Mouse (Mus musculus): ENCODE data around the gene Scd4. TPM values are rescaled to one million over a fixed set of nuclear protein-coding genes. Genes with fewer than 3 reads are reported as not detected.
"Not testable (repeated sequence)": the region's sequence is repeated elsewhere in the genome, so short reads cannot be mapped to it uniquely, and the experiment has no call there.

Scd4 gene
- total RNA-seq, 2 experiments from 2014 or later, result not detected

DNA sequence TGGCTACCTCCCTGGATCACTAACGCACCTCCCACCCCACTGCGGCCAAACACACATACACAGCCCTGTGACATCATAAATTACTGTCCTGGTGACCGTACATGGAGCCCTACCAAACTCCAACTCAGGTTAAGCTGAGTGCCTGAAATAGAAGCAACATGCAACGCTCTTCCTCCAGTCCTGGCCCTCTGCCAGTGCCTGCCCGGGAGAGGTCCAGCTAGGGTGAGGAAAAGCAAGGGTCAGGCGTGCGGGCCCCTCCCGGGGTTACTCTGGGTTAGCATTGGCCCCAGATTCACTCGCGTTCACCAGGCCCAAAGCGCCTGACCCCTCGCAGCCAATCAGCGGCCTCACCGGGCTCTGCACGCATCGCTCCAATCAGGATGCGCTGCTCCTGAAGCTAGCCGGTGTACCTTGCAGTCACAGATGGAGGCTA lies 18.5 kb upstream of the Scd4 start:
- ATAC-seq (replicated peaks; ENCODE audit: poor library complexity, severe bottlenecking), result peak; percentile 96

DNA sequence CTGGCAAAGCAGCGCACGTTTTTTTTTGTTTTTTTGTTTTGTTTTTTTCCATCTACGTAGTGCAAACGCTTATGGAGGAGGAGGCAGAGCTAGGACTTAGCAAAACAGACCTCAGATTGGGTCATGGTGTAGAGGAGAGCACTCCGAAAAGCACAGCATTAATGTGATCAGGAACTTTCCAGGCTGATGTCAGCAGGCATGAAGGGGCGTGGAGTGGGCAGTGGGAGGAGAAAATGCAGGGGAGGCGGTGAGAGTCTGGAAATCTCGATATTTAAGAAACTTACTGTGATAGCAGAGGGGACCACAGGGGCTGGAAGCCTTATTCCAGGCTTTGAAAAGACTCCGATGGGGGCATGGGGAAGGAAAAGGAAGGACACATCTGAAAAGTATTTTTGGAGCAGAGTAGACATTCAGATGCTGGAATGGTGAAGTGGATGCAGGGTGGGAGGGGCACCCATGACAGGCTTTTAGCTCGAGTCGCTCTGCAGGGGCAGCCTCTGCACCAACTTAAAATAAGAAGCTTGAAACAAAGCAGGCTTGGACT lies 17.9 kb upstream of the Scd4 start:
- peak; percentile 48 for ATAC-seq (replicated peaks; ENCODE audit: poor library complexity, severe bottlenecking)

DNA sequence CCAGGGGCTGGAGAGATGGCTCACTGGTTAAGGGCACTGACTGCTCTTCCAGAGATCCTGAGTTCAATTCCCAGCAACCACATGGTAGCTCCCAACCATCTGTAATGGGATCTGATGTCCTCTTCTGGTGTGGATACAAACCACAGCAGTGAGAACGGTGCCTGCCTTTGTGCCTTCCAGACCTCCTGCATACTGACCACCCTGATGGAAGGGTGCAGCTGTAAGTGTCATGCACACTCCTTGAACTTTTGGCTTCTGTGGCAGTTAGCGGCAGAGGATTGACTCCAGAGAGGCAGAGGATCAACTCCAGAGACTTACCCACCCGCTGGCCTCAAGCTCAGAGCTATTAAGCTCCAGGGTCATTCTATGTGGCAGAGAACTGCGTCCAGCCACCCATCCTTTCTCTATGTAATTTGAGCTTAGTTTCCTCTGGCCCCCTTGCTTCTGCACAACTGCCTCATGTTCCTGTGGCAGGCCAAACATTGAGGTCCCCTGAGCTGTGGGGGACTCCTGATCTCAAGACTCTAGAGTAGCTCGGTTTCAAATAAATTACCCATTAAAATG lies 16.1 kb upstream of the Scd4 start:
- no peak for ATAC-seq (replicated peaks; ENCODE audit: poor library complexity, severe bottlenecking)

DNA sequence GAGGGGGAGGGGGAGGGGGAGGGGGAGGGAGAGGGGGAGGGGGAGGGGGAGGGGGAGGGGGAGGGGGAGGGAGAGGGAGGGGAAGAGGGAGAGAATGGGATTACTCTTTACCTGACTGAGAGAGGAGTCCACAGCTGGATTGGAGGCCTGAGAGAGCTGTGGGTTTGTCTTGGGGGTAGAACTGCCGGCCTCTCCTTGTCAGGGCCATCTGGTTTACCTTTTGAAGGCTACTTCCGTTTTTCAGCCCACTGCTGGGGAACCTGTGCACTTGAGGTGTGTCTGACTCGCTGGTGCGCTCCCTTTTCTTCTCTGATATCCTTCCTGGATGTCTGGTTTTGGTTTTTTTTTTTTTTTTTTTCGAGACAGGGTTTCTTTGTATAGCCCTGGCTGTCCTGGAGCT lies 15.5 kb upstream of the Scd4 start:
- no peak for ATAC-seq (replicated peaks; ENCODE audit: poor library complexity, severe bottlenecking)

DNA sequence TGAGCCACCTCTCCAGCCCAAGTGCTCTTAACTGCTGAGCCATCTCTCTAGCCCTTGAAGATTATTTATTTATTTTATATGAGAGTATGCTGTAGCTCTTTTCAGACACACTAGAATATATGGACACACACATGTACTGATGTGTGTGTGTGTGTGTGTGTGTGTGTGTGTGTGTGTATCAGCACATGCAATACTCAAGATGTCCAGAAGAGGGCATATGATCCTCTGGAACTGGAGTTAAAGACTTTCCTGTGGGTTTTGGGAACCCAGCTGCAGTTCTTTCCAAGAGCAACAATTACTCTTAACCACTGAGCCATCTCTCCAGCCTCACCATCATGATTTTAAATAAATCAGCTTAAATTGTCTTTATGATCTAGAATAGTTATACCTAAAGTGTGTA lies 14.3 kb upstream of the Scd4 start:
- ATAC-seq (replicated peaks; ENCODE audit: poor library complexity, severe bottlenecking), result no peak

DNA sequence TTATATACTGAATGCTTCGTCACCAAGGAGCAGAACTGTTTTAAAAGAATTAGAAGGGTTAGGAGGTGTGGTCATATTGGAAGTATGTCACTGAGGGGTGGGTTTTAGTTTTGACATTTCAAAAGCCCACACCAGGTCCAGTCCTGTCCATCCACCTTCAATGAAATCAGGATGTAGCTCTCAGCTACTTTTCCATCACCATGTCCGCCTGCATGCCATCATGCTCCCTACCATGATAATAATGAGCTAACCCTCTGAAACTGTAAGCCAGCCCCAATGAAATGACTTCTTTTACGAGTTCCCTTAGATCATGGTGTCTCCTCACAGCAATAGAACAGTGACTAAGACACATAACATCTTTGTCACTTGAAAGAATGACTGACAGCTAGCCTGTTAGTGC lies 12.6 kb upstream of the Scd4 start:
- ATAC-seq (replicated peaks; ENCODE audit: poor library complexity, severe bottlenecking), result no peak

DNA sequence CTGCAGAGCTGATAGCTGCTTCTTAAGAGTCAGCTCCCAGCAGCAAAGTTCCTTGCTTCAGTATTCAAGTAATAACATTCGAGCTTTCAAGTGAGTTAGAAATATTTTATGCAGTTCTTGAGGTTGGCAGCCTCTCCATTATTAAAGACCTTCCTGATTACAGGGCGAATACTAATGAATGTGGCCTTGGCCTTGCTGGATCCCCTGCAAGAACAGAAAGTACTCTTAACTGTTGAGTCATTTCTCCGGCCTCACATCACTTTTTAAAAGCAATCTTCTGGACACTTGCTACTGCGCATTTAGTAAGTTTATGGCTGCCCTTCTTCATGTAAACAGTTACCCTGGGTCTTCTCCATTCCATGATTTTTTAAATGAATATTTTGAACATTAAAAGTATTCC lies 11.7 kb upstream of the Scd4 start:
- ATAC-seq (replicated peaks; ENCODE audit: poor library complexity, severe bottlenecking), result no peak

DNA sequence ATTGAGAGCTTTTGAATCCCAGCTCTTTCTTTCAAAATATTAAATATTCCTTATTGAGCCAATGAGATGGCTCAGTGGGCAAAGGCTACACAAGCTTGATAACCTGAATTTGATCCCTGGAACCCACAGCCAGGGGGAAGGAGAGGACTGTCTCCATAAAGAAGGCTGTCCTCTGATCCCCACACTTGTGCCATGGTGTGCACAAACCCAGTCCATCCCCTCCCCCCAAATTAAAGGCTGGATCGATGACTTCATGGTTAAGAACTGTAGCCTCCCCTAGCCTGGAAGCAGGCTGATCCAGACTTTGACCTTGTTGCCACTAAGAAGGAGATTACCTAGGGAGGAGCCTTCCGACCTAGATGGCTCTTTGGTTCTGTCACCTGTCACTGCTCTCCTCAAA lies 11.3 kb upstream of the Scd4 start:
- no peak for ATAC-seq (replicated peaks; ENCODE audit: poor library complexity, severe bottlenecking)

- no peak for ATAC-seq (replicated peaks; ENCODE audit: poor library complexity, severe bottlenecking)
Observed at GRCm38 (mm10) chr19:44329566-44329965, 3.3 kb upstream of the Scd4 start.

DNA sequence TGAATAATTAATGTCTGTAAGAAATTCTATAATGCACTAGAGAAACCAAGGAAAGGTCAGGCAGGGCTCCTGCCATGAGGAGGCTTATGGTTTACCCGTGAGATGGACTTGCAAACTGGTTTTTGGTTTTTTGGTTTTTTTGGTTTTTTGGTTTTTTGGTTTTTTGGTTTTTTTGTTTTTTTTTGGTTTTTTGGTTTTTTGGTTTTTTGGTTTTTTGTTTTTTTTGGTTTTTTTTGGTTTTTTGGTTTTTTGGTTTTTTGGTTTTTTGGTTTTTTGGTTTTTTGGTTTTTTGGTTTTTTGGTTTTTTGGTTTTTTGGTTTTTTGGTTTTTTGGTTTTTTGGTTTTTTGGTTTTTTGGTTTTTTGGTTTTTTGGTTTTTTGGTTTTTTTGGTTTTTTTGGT lies 1.8 kb upstream of the Scd4 start:
- ATAC-seq (replicated peaks; ENCODE audit: poor library complexity, severe bottlenecking), result not testable (repeated sequence)

GRCm38 (mm10) chr19:44331911-44332310 lies 981 bp upstream of the Scd4 start:
- peak; percentile 52 for ATAC-seq (replicated peaks; ENCODE audit: poor library complexity, severe bottlenecking)

GRCm38 (mm10) chr19:44332326-44332725 lies 566 bp upstream of the Scd4 start:
- peak; percentile 30; the same call in 1 of the 2 replicates for ATAC-seq (replicated peaks; ENCODE audit: poor library complexity, severe bottlenecking)

DNA sequence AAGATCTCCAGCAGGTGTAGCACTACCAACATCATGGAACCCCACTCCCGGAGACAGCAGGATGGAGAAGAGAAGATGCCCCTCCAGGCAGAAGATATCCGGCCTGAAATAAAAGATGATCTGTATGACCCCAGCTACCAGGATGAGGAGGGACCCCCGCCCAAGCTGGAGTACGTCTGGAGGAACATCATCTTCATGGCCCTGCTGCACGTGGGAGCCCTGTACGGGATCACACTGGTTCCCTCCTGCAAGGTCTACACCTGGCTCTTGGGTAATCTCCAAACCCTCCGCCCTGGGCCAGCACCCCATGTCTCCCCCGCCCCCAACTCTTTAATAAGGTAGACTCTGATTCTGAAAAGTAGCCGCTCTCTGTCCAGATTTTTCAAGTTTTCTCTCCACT lies 1.1 kb downstream of the Scd4 start:
- ATAC-seq (replicated peaks; ENCODE audit: poor library complexity, severe bottlenecking), result no peak

DNA sequence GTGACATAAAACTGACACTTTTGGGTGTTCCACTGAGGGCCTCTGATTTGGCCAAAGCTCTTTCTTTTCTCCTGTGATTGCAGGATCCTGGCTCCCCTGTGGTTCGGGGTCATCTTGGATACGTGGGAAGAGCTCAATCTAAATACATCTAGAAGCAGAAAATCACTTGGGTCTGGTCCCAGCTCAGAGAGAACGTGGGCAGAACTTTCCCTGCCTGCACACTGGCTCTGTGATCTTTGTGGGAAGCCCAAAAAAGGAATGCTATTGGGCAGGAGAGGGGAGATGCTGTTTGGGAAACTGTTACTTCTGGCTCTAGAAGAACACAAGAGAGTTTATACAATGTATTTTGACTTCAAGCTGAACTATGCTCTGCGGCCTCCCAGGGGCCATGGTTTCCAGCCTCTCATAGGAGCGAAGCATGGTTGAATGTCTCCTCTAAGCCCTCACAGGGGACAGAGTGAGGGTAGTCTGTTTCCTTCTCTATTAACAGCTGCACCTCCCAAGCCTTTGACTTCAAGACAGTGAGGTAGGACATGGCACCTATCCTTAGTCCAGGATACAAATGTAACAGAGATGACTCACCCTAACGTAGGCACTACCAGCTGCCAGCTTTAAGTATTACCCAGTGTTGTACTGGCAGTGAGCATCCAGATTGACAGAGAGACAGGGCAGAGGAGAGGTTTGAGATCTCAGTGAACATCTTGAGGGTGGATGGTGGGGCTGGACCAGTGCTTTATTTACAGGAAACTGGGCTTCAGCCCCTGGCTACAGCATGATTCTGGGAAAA lies 3.2 kb downstream of the Scd4 start:
- no peak for ATAC-seq (replicated peaks; ENCODE audit: poor library complexity, severe bottlenecking)

DNA sequence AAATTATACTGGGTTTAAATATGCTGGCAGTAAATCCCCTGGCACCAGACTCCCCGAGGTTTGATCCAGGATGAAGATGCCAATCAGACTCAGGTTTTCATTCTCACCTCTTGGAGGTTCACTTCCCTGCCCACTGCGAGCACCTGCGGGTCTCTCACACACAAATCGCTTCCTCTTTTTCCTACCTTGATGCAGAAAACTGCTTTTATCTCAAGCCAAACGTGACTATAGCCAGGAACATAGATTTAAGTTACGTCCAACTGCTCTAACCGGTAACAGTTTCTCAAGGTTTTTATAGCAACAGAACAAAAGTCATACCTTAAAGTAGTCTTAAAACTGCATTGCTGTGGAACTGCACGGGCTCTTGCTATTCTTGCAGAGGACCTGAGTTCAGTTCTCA lies 16.8 kb downstream of the Scd4 start:
- ATAC-seq (replicated peaks; ENCODE audit: poor library complexity, severe bottlenecking), result no peak

DNA sequence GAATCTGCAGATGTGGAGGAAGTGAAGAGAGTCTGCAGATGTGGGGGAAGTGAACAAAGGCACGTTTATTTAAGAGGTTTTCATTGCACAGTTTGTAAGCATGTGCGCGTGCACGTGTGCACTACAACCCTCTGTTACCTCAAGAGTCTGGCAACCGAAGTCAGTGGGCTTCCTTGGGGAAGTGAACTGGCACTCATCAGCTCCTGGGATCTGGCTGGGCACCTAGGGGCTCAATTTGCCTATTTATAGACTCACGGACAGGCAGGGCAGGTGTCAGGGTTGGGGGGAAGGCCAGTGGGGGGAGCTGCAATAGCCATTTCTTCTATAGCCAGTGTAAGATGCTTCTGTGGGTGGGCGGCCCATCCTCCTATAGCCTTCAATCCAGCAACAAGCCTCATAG lies 18.9 kb downstream of the Scd4 start:
- no peak for ATAC-seq (replicated peaks; ENCODE audit: poor library complexity, severe bottlenecking)

DNA sequence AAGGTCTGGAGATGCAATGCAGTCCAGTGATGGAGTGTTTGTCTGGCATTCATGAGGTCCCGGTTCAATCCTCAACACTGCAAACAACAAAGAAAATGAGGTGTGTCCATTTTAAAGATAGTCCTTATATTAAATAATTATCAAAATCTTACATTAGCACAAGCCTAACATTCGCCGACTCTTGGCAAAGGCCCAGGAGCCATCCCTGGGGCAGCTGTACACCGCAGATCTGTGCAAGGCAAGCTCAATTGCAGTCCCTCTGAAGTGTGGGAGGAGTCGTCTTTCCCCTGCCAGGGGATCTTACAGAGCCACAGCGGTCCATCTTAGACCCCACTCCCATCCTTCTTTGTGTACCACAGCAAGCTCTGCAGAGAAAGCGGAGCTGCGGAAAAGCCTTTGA lies 25.8 kb downstream of the Scd4 start:
- ATAC-seq (replicated peaks; ENCODE audit: poor library complexity, severe bottlenecking), result no peak

DNA sequence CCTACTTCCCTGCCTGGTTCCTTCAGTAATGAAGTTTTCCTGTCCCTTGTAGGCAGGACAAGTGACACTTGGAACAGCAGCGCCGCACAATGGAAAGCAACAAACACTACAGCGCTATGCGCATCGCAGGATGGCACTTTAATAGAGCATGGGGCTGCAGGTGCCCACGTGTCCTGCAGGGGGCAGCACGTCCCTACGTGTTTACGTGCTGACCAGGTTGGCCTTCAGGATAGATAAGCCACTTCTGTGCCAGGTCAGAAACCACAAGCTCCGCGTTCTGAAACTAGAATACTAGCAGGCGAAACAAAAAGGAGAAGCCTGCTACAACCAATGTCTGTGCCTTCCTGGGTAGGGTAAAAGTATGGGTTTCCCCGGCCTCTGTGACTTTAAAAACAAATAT lies 30.6 kb downstream of the Scd4 start:
- ATAC-seq (replicated peaks; ENCODE audit: poor library complexity, severe bottlenecking), result peak; percentile 97

GRCm38 (mm10) chr19:44364029-44364428 lies 31.1 kb downstream of the Scd4 start:
- no peak for ATAC-seq (replicated peaks; ENCODE audit: poor library complexity, severe bottlenecking)

GRCm38 (mm10) chr19:44365733-44366132 lies 32.8 kb downstream of the Scd4 start:
- ATAC-seq (replicated peaks; ENCODE audit: poor library complexity, severe bottlenecking), result no peak

DNA sequence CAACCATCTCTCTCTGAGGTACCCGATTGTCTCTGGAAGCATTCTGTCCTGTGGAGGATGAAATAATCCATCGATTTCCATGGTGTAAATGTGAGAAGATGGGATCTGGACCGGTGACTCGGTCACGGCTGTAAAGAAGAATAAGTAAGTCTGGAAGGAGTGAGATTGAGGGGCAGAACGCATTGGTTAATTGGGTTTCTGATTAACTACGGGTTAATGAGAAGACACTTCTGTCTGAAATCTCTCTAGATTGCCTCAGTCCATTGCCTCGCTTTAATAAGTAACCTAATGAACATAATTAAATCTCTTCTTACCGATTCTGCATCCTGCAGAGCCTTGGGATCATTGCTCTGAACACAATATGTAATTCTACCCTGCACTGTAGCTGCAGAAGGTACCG lies 34.2 kb downstream of the Scd4 start:
- ATAC-seq (replicated peaks; ENCODE audit: poor library complexity, severe bottlenecking), result not testable (repeated sequence)

GRCm38 (mm10) chr19:44369371-44369770 lies 36.5 kb downstream of the Scd4 start:
- no peak for ATAC-seq (replicated peaks; ENCODE audit: poor library complexity, severe bottlenecking)
